Mouse (Mus musculus) common myeloid progenitor, adult 5-6 weeks (primary cell): Measurements from ENCODE around the gene Frrs1. TPM values are rescaled to one million over a fixed set of nuclear protein-coding genes. Genes with fewer than 3 reads are reported as not detected.

ENCODE experiments used
- ATAC-seq: replicated peaks from 2 replicates; pipeline ENCODE4 v1.8.0; 2016; ENCODE audit warnings: low read depth, mild to moderate bottlenecking, moderate TSS enrichment, inconsistent platforms; ENCODE audit not compliant: poor library complexity, severe bottlenecking
- total RNA-seq: library from RNA; stranded (forward); fragments of 200-1000, 187-1606 nt; gene quantifications from 2 replicates; pipeline ENCODE4 v1.2.3, GENCODE M21; 2017

Gene Frrs1
- total RNA-seq, 1 experiment from 2014 or later = 43.7 TPM

DNA sequence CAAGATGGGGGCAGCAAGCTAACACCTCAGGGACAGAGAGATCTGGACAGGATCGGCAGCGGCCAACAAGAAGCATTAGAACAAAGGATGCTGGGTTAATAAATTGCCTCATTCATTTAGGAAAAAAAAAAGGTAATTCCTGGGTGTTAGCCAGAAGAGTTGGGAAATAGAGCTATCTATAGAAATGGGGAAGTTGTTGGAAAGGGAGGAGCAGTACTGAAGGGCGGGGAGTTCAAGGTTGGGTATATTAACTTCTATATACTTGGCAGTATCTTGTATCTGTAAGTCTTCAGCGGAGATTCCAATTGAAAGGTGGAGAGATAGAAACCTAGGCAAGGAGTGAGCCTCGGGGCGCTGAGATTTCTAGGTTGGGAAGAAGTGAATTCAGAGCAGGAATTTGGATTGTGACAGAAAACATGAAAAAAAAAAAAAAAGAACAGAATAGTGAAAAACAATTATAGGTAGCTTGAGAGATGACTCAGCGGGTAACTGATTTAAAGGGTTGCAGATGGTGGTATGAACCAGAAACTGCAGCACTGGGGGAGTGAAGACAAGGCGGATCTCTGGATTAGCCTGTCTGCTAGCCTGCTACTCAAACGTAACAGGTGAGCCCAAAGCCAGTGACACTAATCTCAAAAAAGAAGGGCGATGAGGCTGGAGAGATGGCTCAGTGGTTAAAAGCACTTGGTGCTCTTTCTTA lies 14.2 kb upstream of the Frrs1 start:
- ATAC-seq = peak; percentile 83

- 0 out of 2 replicates have a peak, but pooled peaks have one; percentile 16 for ATAC-seq
These were observed 13.2 kb upstream of the Frrs1 start for GRCm38 (mm10) chr3:116846084-116846483.

GRCm38 (mm10) chr3:116848099-116848498 lies 11.2 kb upstream of the Frrs1 start:
- no peak for ATAC-seq

DNA sequence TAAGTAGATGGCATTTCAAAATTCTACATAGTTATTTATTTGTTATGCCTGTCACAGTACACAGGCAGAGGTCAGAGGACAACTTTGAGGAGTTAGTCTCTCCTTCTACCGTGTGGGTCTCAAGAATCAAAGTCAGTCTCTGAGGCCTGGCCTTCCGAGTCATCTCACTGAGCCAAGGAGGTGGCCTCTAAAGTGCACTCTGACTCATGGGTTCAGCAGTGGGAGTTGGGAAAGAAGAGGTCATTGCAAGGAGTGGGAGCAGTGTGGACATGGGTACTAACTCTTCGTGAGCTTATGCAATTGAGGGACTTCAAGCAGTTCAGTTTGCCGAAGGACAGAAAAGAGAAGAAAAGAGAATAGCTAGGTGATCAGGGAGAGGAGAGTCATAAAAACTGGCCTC lies 10.3 kb upstream of the Frrs1 start:
- no peak for ATAC-seq

DNA sequence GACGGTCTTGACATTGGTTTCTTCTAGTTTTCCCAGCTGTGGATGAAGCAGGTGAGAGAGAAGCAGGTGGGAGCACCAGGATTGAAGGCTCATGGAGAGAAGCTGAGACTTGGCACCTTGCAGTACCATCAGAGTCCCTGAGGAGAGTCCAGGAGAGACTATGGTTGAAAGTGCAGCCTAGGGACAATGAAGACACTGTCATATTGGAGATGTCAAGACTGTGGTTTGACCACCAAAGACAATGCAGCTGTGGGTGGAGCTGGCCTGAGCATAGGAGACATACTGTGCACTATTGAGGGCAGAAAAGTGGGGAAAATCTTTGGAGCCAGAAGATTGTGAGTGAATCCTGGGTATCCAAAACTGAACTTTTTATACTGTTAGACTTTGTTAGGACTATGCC lies 8.9 kb upstream of the Frrs1 start:
- ATAC-seq = no peak

- no peak for ATAC-seq
These were observed 6.8 kb upstream of the Frrs1 start for GRCm38 (mm10) chr3:116852421-116852820.

GRCm38 (mm10) chr3:116857611-116858010 lies 1.7 kb upstream of the Frrs1 start:
- peak; percentile 51 for ATAC-seq

DNA sequence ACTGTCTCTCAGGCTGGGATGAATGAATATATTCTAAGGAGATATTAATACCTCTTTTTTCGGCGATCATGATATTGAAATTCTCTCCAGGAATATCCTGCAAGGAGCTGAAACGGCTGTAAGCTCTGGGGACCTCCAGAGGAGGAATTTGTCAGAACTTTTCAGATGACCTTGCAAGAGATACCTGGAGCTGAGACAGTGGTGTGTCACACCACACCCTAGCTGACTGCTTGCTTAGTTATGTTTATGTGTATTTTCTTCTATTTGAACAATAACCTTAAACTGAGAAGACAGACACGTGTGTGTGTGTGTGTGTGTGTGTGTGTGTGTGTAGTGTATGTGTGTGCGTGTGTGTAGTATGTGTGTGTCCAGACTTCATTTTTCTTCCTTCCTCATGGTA lies 488 bp downstream of the Frrs1 start:
- ATAC-seq = no peak

DNA sequence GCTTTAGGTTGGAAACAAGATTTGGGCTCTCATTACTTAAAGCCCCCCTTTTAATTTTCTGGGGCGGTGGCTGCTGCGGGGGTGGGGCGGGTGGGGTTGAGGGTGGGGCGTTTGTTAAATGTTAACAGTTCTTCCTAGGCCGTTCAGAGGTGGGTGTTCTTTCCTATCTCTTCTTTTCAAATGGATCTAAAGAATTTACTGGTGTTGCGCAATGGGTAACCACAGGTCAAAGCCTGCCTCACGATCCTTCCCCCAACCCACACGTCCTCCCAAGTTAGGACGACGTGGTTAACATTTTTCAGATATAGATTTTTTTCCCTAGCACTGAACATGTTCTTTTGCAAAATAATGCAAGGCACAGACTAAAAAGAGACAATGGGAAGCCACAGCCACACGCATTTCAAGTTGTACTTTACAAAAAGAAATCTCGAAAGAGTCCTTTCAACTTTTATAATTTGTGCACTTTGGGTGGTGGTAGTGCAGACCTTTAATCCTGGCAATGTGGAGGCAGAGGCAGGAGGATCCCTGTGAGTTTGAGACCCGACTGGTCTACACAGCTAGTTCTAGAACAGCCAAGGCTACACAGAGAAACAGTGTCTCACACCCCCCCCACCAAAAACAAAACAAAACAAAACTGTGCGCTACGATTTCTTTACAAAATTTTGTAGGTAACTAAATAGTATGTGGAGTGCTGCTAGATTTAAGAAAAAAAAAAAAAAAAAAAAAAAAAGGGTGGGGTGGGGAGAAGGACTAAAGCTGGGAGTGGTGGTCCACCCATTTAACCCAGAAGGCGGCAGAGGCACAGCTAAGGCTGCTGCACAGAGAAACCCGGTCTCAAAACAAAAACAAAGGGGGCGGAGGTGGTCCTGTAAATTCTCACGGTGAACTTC lies 1.3 kb downstream of the Frrs1 start:
- peak; percentile 22 for ATAC-seq

GRCm38 (mm10) chr3:116861223-116861539 lies 1.9 kb downstream of the Frrs1 start:
- peak; percentile 6; the same call in 1 of the 2 replicates for ATAC-seq

- ATAC-seq = peak; percentile 41
These were observed 2.3 kb downstream of the Frrs1 start for GRCm38 (mm10) chr3:116861540-116862067.

- ATAC-seq = no peak
These were observed 3.4 kb downstream of the Frrs1 start for GRCm38 (mm10) chr3:116862621-116863020.

GRCm38 (mm10) chr3:116864421-116864820 lies 5.2 kb downstream of the Frrs1 start:
- no peak for ATAC-seq

DNA sequence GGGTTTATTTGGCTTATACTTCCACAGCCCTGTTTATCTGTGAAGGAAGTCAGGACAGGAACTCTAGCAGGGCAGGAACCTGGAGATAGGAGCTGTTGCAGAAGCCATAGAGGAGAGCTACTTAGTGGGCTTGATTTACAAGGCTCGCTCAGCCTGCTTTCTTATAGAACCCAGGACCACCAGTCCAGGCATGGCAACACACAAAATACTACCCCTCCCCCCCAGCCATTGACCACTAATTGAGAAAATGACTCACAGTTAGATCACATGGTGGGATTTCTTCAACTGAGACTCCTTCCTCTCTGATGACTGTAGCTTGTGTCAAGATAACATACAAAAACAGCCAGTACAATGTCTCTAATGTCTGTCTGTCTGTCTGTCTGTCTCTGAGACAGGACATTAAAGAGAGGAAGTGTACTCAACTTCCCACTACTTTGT lies 6.0 kb downstream of the Frrs1 start:
- ATAC-seq = peak; percentile 47

GRCm38 (mm10) chr3:116870372-116870771 lies 11.1 kb downstream of the Frrs1 start:
- ATAC-seq = no peak

GRCm38 (mm10) chr3:116882221-116882960 lies 23.1 kb downstream of the Frrs1 start:
- no peak for ATAC-seq

DNA sequence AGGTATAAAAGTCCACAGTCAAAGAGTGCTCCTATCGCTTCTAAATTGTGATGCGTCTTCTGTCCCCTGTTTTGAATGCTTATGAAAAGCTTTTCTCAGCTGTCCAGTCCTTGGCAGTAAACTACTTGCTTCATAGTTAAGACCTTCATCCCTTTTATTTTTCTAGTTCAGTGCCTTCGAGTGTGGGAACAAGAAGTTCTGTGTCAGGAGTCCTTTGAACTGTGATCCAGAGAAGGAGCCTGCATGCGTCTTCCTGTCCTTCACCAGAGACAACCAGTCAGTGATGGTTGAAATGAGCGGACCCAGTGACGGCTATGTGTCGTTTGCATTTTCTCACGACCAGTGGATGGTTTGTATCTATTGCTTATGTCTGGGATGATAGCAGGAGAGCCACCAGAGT lies 25.7 kb downstream of the Frrs1 start:
- ATAC-seq = no peak

GRCm38 (mm10) chr3:116889358-116889757 lies 30.1 kb downstream of the Frrs1 start:
- no peak for ATAC-seq

- no peak for ATAC-seq
These were observed 31.3 kb downstream of the Frrs1 start for GRCm38 (mm10) chr3:116890576-116890975.

GRCm38 (mm10) chr3:116891436-116892205 lies 32.4 kb downstream of the Frrs1 start:
- ATAC-seq = no peak
